Mouse (Mus musculus) olfactory bulb, adult 2 months (tissue): Measurements from ENCODE around the gene Gm28038.

Source experiments
- CTCF ChIP-seq: fragments of 200-500 bp; IDR thresholded peaks from 2 replicates; pipeline ENCODE4 v1.5.1; 2012; ENCODE audit warnings: low read depth, mild to moderate bottlenecking, low read length, moderate library complexity; ENCODE audit not compliant: insufficient read depth
- POLR2A ChIP-seq: fragments of 200-500 bp; IDR thresholded peaks from 2 replicates; pipeline ENCODE4 v1.6.1; 2012; ENCODE audit warnings: mild to moderate bottlenecking, low read depth, low read length, moderate library complexity; ENCODE audit not compliant: insufficient read depth

- no peak for TF ChIP-seq CTCF
- no peak for TF ChIP-seq POLR2A
These were observed 62.8 kb downstream of the Gm28038 start for GRCm38 (mm10) chr2:30343601-30344137.
